Mouse (Mus musculus) heart, embryonic 16.5 days (tissue): ENCODE results near the gene Adgrl2. TPM values are rescaled to one million over a fixed set of nuclear protein-coding genes. Genes with fewer than 3 reads are reported as not detected.

Experiments used
- ATAC-seq: fragments of 200-750 bp; cut with Nextera tagmentation; replicated peaks from 2 replicates; pipeline ENCODE4 v1.8.0; 2017; ENCODE audit warnings: moderate number of reproducible peaks; ENCODE audit not compliant: insufficient read depth, low FRiP score; ENCODE audit errors: extremely low read depth
- H3K27ac ChIP-seq: fragments of 300-500 bp; sonication (generic); 2 replicates; pipeline ENCODE4 v1.5.1; 2014; ENCODE audit warnings: mild to moderate bottlenecking, low read length, control low read depth, moderate library complexity
- H3K27me3 ChIP-seq: fragments of 300-500 bp; sonication (generic); 2 replicates; pipeline ENCODE4 v1.6.1; 2014; ENCODE audit warnings: low read length, mixed read lengths; ENCODE audit not compliant: control insufficient read depth, insufficient read depth
- H3K36me3 ChIP-seq: fragments of 300-500 bp; sonication (generic); 2 replicates; pipeline ENCODE4 v1.6.1; 2014; ENCODE audit not compliant: control insufficient read depth, insufficient read depth
- H3K4me1 ChIP-seq: fragments of 300-500 bp; sonication (generic); 2 replicates; pipeline ENCODE4 v1.6.1; 2014; ENCODE audit warnings: low read length, mixed read lengths; ENCODE audit not compliant: control insufficient read depth, insufficient read depth
- H3K4me2 ChIP-seq: fragments of 300-500 bp; sonication (generic); 2 replicates; pipeline ENCODE4 v1.6.1; 2014; ENCODE audit warnings: low read depth, mild to moderate bottlenecking, control low read depth, low read length
- H3K4me3 ChIP-seq: fragments of 300-500 bp; sonication (generic); 2 replicates; pipeline ENCODE4 v1.5.1; 2014; ENCODE audit warnings: mild to moderate bottlenecking, control low read depth, low read length
- H3K9ac ChIP-seq: fragments of 300-500 bp; sonication (generic); 2 replicates; pipeline ENCODE4 v1.6.1; 2014; ENCODE audit warnings: low read length, control low read depth
- H3K9me3 ChIP-seq: fragments of 300-500 bp; sonication (generic); replicated peaks from 2 replicates; pipeline ENCODE4 v1.6.1; 2016; ENCODE audit warnings: low read length; ENCODE audit not compliant: control insufficient read depth
- WGBS: fragments of 180-500 bp; shearing (Covaris S2); extraction: QIAGEN DNeasy Blood & Tissue Kit; methylation state at CpG from one replicate; pipeline ENCODE4 v1.1.7; 2014; 5-methylcytosine and 5-hydroxymethylcytosine counted together
- polyA plus RNA-seq: library from polyadenylated mRNA; unstranded; fragments of >200 nt; fragmentation: Nextera tagmentation; extraction: Ambion mirVana; gene quantifications from 2 replicates; pipeline ENCODE4 v1.2.1, GENCODE M21; 2015

The Adgrl2 gene
- polyA plus RNA-seq, 1 experiment from 2014 or later: 32.7 TPM

DNA sequence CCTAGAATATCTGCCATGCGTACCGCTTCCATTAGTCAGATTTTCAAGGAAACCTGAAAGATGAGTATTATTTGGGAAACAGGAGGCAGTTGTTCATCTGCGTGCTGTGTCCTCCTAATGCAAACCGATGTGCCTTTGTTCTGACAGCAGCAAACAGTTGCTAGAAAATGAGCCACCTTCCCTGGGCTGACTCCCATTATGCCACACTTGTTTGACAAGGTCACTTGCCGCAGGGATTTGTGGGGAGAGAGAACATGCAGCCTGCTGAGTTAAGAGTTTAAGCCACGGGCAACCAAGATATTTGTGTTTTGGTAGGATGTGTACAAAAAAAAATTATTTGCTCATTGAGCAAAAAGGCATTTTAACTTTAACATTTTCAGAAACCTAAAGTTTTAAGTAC is 69.5 kb downstream of the Adgrl2 start:
- ATAC-seq: no peak
- Histone ChIP-seq H3K27me3 (no peaks in the 10 kb centered on the region), H3K36me3 (0 out of 2 replicates have a peak, but pooled peaks cover 3% of the 10 kb centered on the region), H3K27ac (no peak overlapping the region), H3K9me3 (no peaks in the 10 kb centered on the region; the same call in 1 of the 2 replicates), H3K9ac (no peak overlapping the region), H3K4me3 (no peak overlapping the region), H3K4me1 (peaks cover 23% of the 10 kb centered on the region), H3K4me2 (no peak overlapping the region)
- WGBS: 65% methylated on average over 6 of the region's 6 CpGs

DNA sequence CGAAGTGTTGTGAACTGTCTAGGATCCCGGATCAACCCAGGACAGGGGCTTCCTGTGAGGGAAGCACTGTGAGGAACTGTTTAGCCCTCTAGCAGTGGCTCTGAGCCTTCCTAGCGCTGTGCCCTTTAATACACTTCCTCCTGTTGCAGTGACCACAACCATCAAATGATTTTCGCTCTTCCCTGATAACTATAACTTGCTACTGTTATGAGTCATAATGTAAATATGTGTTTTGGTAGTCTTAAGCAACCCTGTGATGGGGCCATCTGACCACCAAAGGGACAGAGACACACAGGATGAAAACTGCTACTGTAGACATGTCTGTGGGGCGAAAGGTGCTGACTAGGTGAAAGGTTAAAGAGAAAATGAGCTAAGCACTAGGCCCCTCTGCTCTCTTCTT is 71.9 kb downstream of the Adgrl2 start:
- H3K4me3 ChIP-seq: no peak overlapping the region
- no peaks in the 10 kb centered on the region for H3K9me3 ChIP-seq
- H3K4me2 ChIP-seq: no peak overlapping the region
- no peak overlapping the region for H3K27ac ChIP-seq
- H3K36me3 ChIP-seq: 0 out of 2 replicates have a peak, but pooled peaks cover 3% of the 10 kb centered on the region
- peaks cover 27% of the 10 kb centered on the region for H3K4me1 ChIP-seq
- 56% methylated on average over 5 of the region's 5 CpGs for WGBS
- H3K27me3 ChIP-seq: no peaks in the 10 kb centered on the region
- no peak for ATAC-seq
- H3K9ac ChIP-seq: no peak overlapping the region

DNA sequence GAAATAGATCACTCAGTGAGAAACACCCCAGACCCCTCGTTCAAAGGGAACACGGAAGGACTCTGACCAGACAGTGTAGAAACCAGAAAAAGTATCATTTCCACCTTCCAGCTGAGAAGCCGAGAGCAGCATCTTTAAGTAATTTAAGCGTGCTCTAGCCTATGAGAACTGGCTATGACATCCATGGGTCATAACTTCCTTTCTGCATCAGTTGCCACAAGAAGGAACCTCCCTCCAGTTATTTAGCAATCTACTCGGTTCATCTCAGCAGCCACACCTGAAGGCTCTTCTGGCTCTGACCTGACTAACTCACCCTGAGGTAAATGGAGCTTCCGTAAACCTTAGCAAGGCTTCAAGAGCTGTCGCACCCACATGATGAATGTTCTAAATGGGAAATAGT is 72.5 kb downstream of the Adgrl2 start:
- WGBS: 71% methylated on average over 7 of the region's 7 CpGs
- H3K4me1 ChIP-seq: peaks cover 27% of the 10 kb centered on the region
- no peak for ATAC-seq
- H3K27me3 ChIP-seq: no peaks in the 10 kb centered on the region
- no peak overlapping the region for H3K4me3 ChIP-seq
- 0 out of 2 replicates have a peak, but pooled peaks cover 3% of the 10 kb centered on the region for H3K36me3 ChIP-seq
- H3K27ac ChIP-seq: no peak overlapping the region
- H3K9me3 ChIP-seq: no peaks in the 10 kb centered on the region
- no peak overlapping the region for H3K9ac ChIP-seq
- H3K4me2 ChIP-seq: no peak overlapping the region

DNA sequence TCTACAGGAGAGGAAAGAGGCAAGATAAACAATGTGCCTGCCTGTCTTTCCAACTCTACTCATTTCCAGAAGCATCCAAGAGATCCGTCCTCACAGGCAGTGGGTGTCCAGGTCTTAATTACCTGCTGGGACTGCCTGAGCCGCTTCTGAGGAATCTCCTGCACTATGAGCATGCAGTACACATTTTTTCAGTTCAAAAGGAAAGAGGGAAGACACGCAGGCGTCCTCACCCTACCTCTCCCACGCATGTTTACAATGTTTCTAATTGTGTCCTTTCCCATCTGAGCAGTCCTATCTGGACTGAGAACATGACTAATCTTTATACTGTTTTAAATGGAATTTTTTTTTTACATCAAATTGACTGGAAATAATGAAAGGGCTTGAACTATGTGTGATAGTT is 74.1 kb downstream of the Adgrl2 start:
- 56% methylated on average over 5 of the region's 5 CpGs for WGBS
- Histone ChIP-seq H3K27me3 (no peaks in the 10 kb centered on the region), H3K36me3 (0 out of 2 replicates have a peak, but pooled peaks cover 3% of the 10 kb centered on the region), H3K27ac (no peak overlapping the region), H3K9me3 (no peaks in the 10 kb centered on the region), H3K4me1 (peaks cover 17% of the 10 kb centered on the region), H3K4me3 (no peak overlapping the region), H3K9ac (no peak overlapping the region), H3K4me2 (no peak overlapping the region)
- ATAC-seq: no peak

GRCm38 (mm10) chr3:148912944-148913684 is 77.2 kb downstream of the Adgrl2 start:
- no peak overlapping the region for H3K4me2 ChIP-seq
- no peak overlapping the region for H3K27ac ChIP-seq
- H3K27me3 ChIP-seq: no peaks in the 10 kb centered on the region
- 82% methylated on average over 14 of the region's 14 CpGs for WGBS
- H3K4me3 ChIP-seq: no peak overlapping the region
- no peak overlapping the region for H3K9ac ChIP-seq
- H3K36me3 ChIP-seq: no peaks in the 10 kb centered on the region
- ATAC-seq: no peak
- no peaks in the 10 kb centered on the region for H3K9me3 ChIP-seq
- H3K4me1 ChIP-seq: peaks cover 3% of the 10 kb centered on the region

DNA sequence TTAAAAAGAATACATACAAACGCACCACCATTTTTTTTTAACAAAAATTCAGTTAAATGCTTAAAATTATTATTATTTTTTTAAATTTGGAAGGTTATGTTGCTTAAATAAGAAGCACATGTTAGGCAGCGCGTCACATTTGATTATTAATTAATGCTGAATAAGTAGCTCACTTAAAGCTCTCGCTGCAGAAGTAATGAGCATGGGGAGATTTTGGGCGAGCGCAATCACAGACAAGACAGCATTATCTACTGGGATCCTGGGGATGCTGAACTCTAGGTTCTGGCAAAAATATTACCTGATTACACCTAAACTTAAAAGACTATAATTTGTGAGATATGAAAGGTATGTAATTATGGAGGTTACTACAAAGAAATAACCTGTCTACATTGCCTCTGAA is 77.8 kb downstream of the Adgrl2 start:
- no peaks in the 10 kb centered on the region for H3K36me3 ChIP-seq
- ATAC-seq: no peak
- H3K27ac ChIP-seq: no peak overlapping the region
- H3K9ac ChIP-seq: no peak overlapping the region
- no peaks in the 10 kb centered on the region for H3K9me3 ChIP-seq
- peaks cover 7% of the 10 kb centered on the region for H3K4me1 ChIP-seq
- H3K4me2 ChIP-seq: no peak overlapping the region
- no peaks in the 10 kb centered on the region for H3K27me3 ChIP-seq
- no peak overlapping the region for H3K4me3 ChIP-seq
- WGBS: 87% methylated on average over 6 of the region's 6 CpGs

GRCm38 (mm10) chr3:148907873-148908272 is 82.5 kb downstream of the Adgrl2 start:
- no peaks in the 10 kb centered on the region for H3K27me3 ChIP-seq
- peaks cover 26% of the 10 kb centered on the region for H3K4me1 ChIP-seq
- no peak for ATAC-seq
- no peak overlapping the region for H3K27ac ChIP-seq
- no peaks in the 10 kb centered on the region for H3K36me3 ChIP-seq
- no peak overlapping the region for H3K9ac ChIP-seq
- H3K4me3 ChIP-seq: no peak overlapping the region
- 59% methylated on average over 3 of the region's 3 CpGs for WGBS
- no peaks in the 10 kb centered on the region for H3K9me3 ChIP-seq
- H3K4me2 ChIP-seq: no peak overlapping the region

DNA sequence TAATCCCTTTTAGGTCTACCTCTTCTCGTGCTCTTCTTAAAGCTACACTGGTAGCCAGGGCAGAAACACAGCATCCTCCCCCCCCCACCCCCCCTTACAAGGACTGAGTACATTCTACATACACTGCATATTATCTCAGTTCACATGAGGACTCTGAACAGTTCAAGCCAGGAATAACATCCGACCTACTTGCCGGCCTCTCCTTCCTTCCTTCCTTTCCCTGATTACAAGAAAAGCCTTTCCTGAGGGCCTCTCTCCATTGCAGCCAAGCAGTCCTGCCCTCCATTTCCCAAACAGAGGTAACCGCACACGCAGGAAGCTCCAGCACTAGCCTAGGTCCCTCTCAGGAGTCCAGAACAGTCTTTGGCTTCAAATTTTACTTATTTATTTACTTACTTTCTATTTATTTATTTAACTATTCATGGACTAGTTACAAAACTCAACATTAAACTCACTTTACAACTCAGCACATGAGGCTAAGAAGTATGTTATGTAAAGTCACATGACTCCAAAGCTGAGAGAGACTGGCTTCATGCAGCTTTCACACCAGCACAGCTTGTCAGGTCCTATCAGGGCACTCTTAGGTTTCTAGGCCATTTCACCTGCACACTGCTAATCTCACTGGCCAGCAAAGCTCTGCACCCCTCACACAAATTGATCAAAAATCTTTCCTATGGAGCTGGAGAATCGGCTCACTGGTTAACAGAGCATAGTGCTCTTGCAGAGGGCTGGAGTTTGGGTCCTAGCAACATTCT is 83.2 kb downstream of the Adgrl2 start:
- ATAC-seq: peak; percentile 76; the same call in 1 of the 2 replicates
- Histone ChIP-seq H3K4me3 (no peak overlapping the region), H3K4me2 (no peak overlapping the region), H3K9ac (no peak overlapping the region), H3K27ac (no peak overlapping the region), H3K36me3 (no peaks in the 10 kb centered on the region), H3K4me1 (peaks cover 26% of the 10 kb centered on the region), H3K27me3 (no peaks in the 10 kb centered on the region), H3K9me3 (no peaks in the 10 kb centered on the region)
- WGBS: 32% methylated on average over 6 of the region's 6 CpGs
